Mouse (Mus musculus) CH12.LX (cell line): ENCODE results near the gene Kcnj6. TPM values are rescaled to one million over a fixed set of nuclear protein-coding genes. Genes with fewer than 3 reads are reported as not detected.

ENCODE experiments used
- DNase-seq: peaks from one replicate; pipeline ENCODE4 v3.0.0-alpha.2; 2013; ENCODE audit errors: extremely low read depth
- H3K27ac ChIP-seq: 2 replicates; pipeline ENCODE4 v1.5.1; 2012; ENCODE audit warnings: low read depth, mild to moderate bottlenecking, control low read depth, moderate library complexity; ENCODE audit not compliant: insufficient read depth
- H3K27me3 ChIP-seq: replicated peaks from 2 replicates; pipeline ENCODE3; 2012; ENCODE audit warnings: inconsistent platforms
- H3K36me3 ChIP-seq, 2 experiments: replicated peaks in 1 of 2; 2 replicates each; pipeline versions ENCODE3 to v1.6.1; 2012; ENCODE audit warnings: inconsistent platforms in 1 of 2, low read length in 1 of 2, mild to moderate bottlenecking in 1 of 2, mixed read lengths in 1 of 2, moderate library complexity in 1 of 2; ENCODE audit not compliant: control insufficient read depth in 1 of 2, insufficient read depth in 1 of 2
- H3K4me1 ChIP-seq, 2 experiments: 2 replicates each; pipeline ENCODE4 v1.6.1; 2012; ENCODE audit warnings: inconsistent platforms in 1 of 2, moderate library complexity in 1 of 2; ENCODE audit not compliant: insufficient read depth in 2 of 2, control insufficient read depth in 1 of 2
- H3K4me2 ChIP-seq: 2 replicates; pipeline ENCODE4 v1.6.1; 2012; ENCODE audit warnings: low read depth, mild to moderate bottlenecking, control low read depth; ENCODE audit not compliant: poor library complexity, insufficient read depth, severe bottlenecking
- H3K4me3 ChIP-seq, 3 experiments: fragments of 150-350 bp in 1 of 3; sonication (generic) in 1 of 3; replicated peaks in 1 of 3; 2 replicates each; pipeline versions ENCODE3 to v1.5.1; 2011 to 2012; ENCODE audit warnings: low read depth in 2 of 3, low read length in 2 of 3, mild to moderate bottlenecking in 2 of 3, moderate library complexity in 2 of 3, control low read depth in 1 of 3, improper control_type of control experiment in 1 of 3, inconsistent platforms in 1 of 3, mixed read lengths in 1 of 3; ENCODE audit not compliant: poor library complexity in 1 of 3
- H3K79me2 ChIP-seq: replicated peaks from 2 replicates; pipeline ENCODE4 v1.6.1; 2012; ENCODE audit warnings: mild to moderate bottlenecking, moderate library complexity; ENCODE audit not compliant: control insufficient read depth, poor library complexity, insufficient read depth, severe bottlenecking; ENCODE audit errors: extremely low read depth
- H3K9ac ChIP-seq: 2 replicates; pipeline ENCODE4 v1.6.1; 2012; ENCODE audit warnings: low read depth, mild to moderate bottlenecking, control low read depth, moderate library complexity; ENCODE audit not compliant: insufficient read depth
- H3K9me3 ChIP-seq: replicated peaks from 2 replicates; pipeline ENCODE3; 2012; ENCODE audit warnings: low read length, inconsistent platforms, mixed read lengths
- CTCF ChIP-seq, 2 experiments: IDR thresholded peaks in 1 of 2; conservative IDR thresholded peaks in 1 of 2; 2 replicates each; pipeline ENCODE4 v1.5.1; 2011 to 2012; ENCODE audit warnings: low read depth in 2 of 2, low read length in 2 of 2, improper control_type of control experiment in 1 of 2, inconsistent platforms in 1 of 2, mild to moderate bottlenecking in 1 of 2, moderate library complexity in 1 of 2
- E2F4 ChIP-seq: IDR thresholded peaks from 2 replicates; pipeline ENCODE4 v1.6.1; 2011; ENCODE audit warnings: low read depth, low read length, improper control_type of control experiment; ENCODE audit not compliant: insufficient replicate concordance
- ETS1 ChIP-seq: conservative IDR thresholded peaks from 2 replicates; pipeline ENCODE4 v1.6.1; 2012; ENCODE audit warnings: low read depth, mild to moderate bottlenecking, inconsistent platforms, low read length, improper control_type of control experiment, moderate library complexity
- HCFC1 ChIP-seq: IDR thresholded peaks from 2 replicates; pipeline ENCODE4 v1.6.1; 2012; ENCODE audit warnings: low read depth, mild to moderate bottlenecking, inconsistent platforms, low read length, improper control_type of control experiment
- JUN ChIP-seq: IDR thresholded peaks from 2 replicates; pipeline ENCODE4 v1.6.1; 2011; ENCODE audit warnings: low read depth, mild to moderate bottlenecking, low read length, improper control_type of control experiment, moderate library complexity; ENCODE audit not compliant: insufficient read depth
- JUND ChIP-seq: conservative IDR thresholded peaks from 2 replicates; pipeline ENCODE4 v1.6.1; 2011; ENCODE audit warnings: low read depth, low read length, improper control_type of control experiment
- KAT2A ChIP-seq: IDR thresholded peaks from 2 replicates; pipeline ENCODE4 v1.6.1; 2012; ENCODE audit warnings: low read length, improper control_type of control experiment, inconsistent platforms; ENCODE audit not compliant: insufficient replicate concordance
- MAZ ChIP-seq: IDR thresholded peaks from 2 replicates; pipeline ENCODE4 v1.6.1; 2012; ENCODE audit warnings: low read depth, mild to moderate bottlenecking, inconsistent platforms, low read length, improper control_type of control experiment, moderate library complexity
- MYC ChIP-seq: IDR thresholded peaks from 2 replicates; pipeline ENCODE4 v1.6.1; 2011; ENCODE audit warnings: low read depth, mild to moderate bottlenecking, improper control_type of control experiment, low read length
- NELFE ChIP-seq: IDR thresholded peaks from 2 replicates; pipeline ENCODE4 v1.6.1; 2011; ENCODE audit warnings: low read depth, low read length, improper control_type of control experiment
- NRF1 ChIP-seq: IDR thresholded peaks from 2 replicates; pipeline ENCODE4 v1.6.1; 2014; ENCODE audit warnings: low read depth, mild to moderate bottlenecking, inconsistent platforms, low read length, improper control_type of control experiment, moderate library complexity
- PAX5 ChIP-seq: IDR thresholded peaks from 2 replicates; pipeline ENCODE4 v1.6.1; 2012; ENCODE audit warnings: low read length, inconsistent platforms, mixed read lengths
- POLR2AphosphoS2 ChIP-seq: IDR thresholded peaks from 2 replicates; pipeline ENCODE4 v1.6.1; 2011; ENCODE audit warnings: low read depth, low read length, improper control_type of control experiment
- RAD21 ChIP-seq: IDR thresholded peaks from 2 replicates; pipeline ENCODE4 v1.6.1; 2011; ENCODE audit warnings: low read depth, mild to moderate bottlenecking, low read length, improper control_type of control experiment, moderate library complexity
- SMC3 ChIP-seq: IDR thresholded peaks from 2 replicates; pipeline ENCODE4 v1.6.1; 2011; ENCODE audit warnings: low read depth, low read length, improper control_type of control experiment
- TCF12 ChIP-seq: IDR thresholded peaks from 2 replicates; pipeline ENCODE4 v1.6.1; 2014; ENCODE audit warnings: low read depth, mild to moderate bottlenecking, inconsistent platforms, low read length, improper control_type of control experiment
- UBTF ChIP-seq: IDR thresholded peaks from 2 replicates; pipeline ENCODE4 v1.6.1; 2012; ENCODE audit warnings: low read depth, mild to moderate bottlenecking, inconsistent platforms, low read length, improper control_type of control experiment, moderate library complexity
- USF1 ChIP-seq: IDR thresholded peaks from 2 replicates; pipeline ENCODE4 v1.6.1; 2014; ENCODE audit warnings: low read depth, mild to moderate bottlenecking, inconsistent platforms, low read length, improper control_type of control experiment
- USF2 ChIP-seq: conservative IDR thresholded peaks from 2 replicates; pipeline ENCODE4 v1.6.1; 2011; ENCODE audit warnings: low read depth, low read length, improper control_type of control experiment
- ZC3H11A ChIP-seq: IDR thresholded peaks from 2 replicates; pipeline ENCODE4 v1.6.1; 2012; ENCODE audit warnings: low read depth, mild to moderate bottlenecking, inconsistent platforms, low read length, improper control_type of control experiment
- ZKSCAN1 ChIP-seq: IDR thresholded peaks from 2 replicates; pipeline ENCODE4 v1.6.1; 2012; ENCODE audit warnings: low read depth, inconsistent platforms, low read length, improper control_type of control experiment, borderline replicate concordance
- ZMIZ1 ChIP-seq: IDR thresholded peaks from 2 replicates; pipeline ENCODE4 v1.6.1; 2012; ENCODE audit warnings: low read depth, mild to moderate bottlenecking, inconsistent platforms, low read length, improper control_type of control experiment
- ZNF384 ChIP-seq: IDR thresholded peaks from 2 replicates; pipeline ENCODE4 v1.6.1; 2012; ENCODE audit warnings: low read depth, low read length, improper control_type of control experiment, inconsistent platforms
- dilution Hi-C: fragments of 300-500 bp; cut with MboI; formaldehyde crosslinking; loops from 2 replicates; pipeline ENCODE4 v1.14.3; 2020; ENCODE audit warnings: low sequenced_read_pairs; ENCODE audit not compliant: extremely low pct_unique_long_range_greater_than_20kb, extremely low pct_ligation_motif_present
- in situ Hi-C: fragments of 300-500 bp; cut with MboI; formaldehyde crosslinking; loops from 3 replicates; pipeline ENCODE4 v1.14.3; 2019; ENCODE audit warnings: low sequenced_read_pairs, low pct_ligation_motif_present, low pct_unique_long_range_greater_than_20kb, mixed read lengths
- polyA plus RNA-seq: library from polyadenylated mRNA; unstranded; fragments of >175 nt; gene quantifications from 2 replicates; pipeline ENCODE4 v1.2.1, GENCODE M21; 2012; ENCODE audit warnings: low read depth; ENCODE audit not compliant: insufficient read length
- total RNA-seq, 2 experiments: library from RNA; depleted of rRNA; stranded (reverse); fragments of 300-350 nt in 1 of 2; fragments of >200 nt in 1 of 2; gene quantifications; 2 replicates each; pipeline ENCODE4 v1.2.3; 2012 to 2014

The Kcnj6 gene
- total and polyA plus RNA-seq, 3 experiments: not detected

GRCm38 (mm10) chr16:94882111-94882510 is 115.4 kb downstream of the Kcnj6 start:
- Histone ChIP-seq H3K9ac (no peak overlapping the region), H3K4me2 (no peak overlapping the region), H3K27ac (no peak overlapping the region), H3K27me3 (peaks cover 19% of the 10 kb centered on the region), H3K79me2 (no peaks in the 10 kb centered on the region), H3K4me3 (no peak overlapping the region), H3K9me3 (peaks cover 3% of the 10 kb centered on the region), H3K4me1 (peaks cover 0 to 6% of the 10 kb centered on the region in 2 experiments; a peak in 1 of 4 replicates), H3K36me3 (no peaks in the 10 kb centered on the region)
- in situ Hi-C loops: no loop called here
- dilution Hi-C loops: no loop called here
- TF ChIP-seq USF1 (no peak), TCF12 (no peak), NELFE (no peak), ZKSCAN1 (no peak), PAX5 (no peak), NRF1 (no peak), ZNF384 (no peak), ZC3H11A (no peak), UBTF (no peak)
- DNase-seq: no peak

- no peak for TF ChIP-seq POLR2AphosphoS2
- TF ChIP-seq ZMIZ1: no peak
- no peak for TF ChIP-seq SMC3
- no peak for TF ChIP-seq UBTF
- no peak for TF ChIP-seq USF1
- no peak for TF ChIP-seq HCFC1
- no peak for TF ChIP-seq PAX5
- Histone ChIP-seq H3K4me1 (no peaks in the 10 kb centered on the region), H3K9ac (no peak overlapping the region), H3K4me2 (no peak overlapping the region), H3K27ac (no peak overlapping the region), H3K79me2 (no peaks in the 10 kb centered on the region), H3K9me3 (peaks cover 9% of the 10 kb centered on the region), H3K36me3 (no peaks in the 10 kb centered on the region), H3K27me3 (peaks cover 65% of the 10 kb centered on the region), H3K4me3 (no peak overlapping the region)
- dilution Hi-C loops: no loop called here
- in situ Hi-C loops: no loop called here
- DNase-seq: no peak
Measured at GRCm38 (mm10) chr16:94872614-94873272, 124.8 kb downstream of the Kcnj6 start.

- Histone ChIP-seq H3K4me1 (peaks cover 4 to 5% of the 10 kb centered on the region in 2 experiments), H3K9me3 (peaks cover 18% of the 10 kb centered on the region), H3K79me2 (no peaks in the 10 kb centered on the region), H3K36me3 (no peaks in the 10 kb centered on the region), H3K27me3 (peaks cover 56% of the 10 kb centered on the region), H3K9ac (no peak overlapping the region), H3K27ac (no peak overlapping the region), H3K4me3 (no peak overlapping the region), H3K4me2 (no peak overlapping the region)
- no peak for DNase-seq
- in situ Hi-C loops (no loop called here), dilution Hi-C loops (no loop called here)
- TF ChIP-seq ZC3H11A (no peak), ZNF384 (no peak), ETS1 (no peak), RAD21 (no peak), CTCF (conservative IDR thresholded peaks at IDR 0.05 in 1 of 2, IDR thresholded peaks at IDR 0.05 in 1 of 2; ENCODE audit: low read depth in 2 of 2, low read length in 2 of 2) (no peak), KAT2A (no peak), JUN (no peak), E2F4 (no peak), MAZ (no peak), HCFC1 (no peak), USF2 (no peak), JUND (no peak), MYC (no peak)
Measured at GRCm38 (mm10) chr16:94868354-94868753, 129.1 kb downstream of the Kcnj6 start.
